Mouse (Mus musculus) kidney, postnatal 4 days (tissue): ENCODE results near the gene Gm5294.
A peak's percentile ranks its signal among the peaks of the same experiment; 100 is the strongest.

Experiments used
- DNase-seq, 2 experiments: peaks; one replicate each; pipeline ENCODE4 v3.0.0; 2021; ENCODE audit warnings: mixed read lengths in 2 of 2

Gm5294 gene

GRCm38 (mm10) chr5:138819780-138820179 lies at the start of gene Gm5294:
Gene Gm5294, plus strand, starts transcription at chr5:138820080.
- DNase-seq: no peak

- DNase-seq: no peak
Measured at GRCm38 (mm10) chr5:138775096-138775495, 44.8 kb upstream of the Gm5294 start.

- no peak for DNase-seq
Measured at GRCm38 (mm10) chr5:138776346-138776745, 43.5 kb upstream of the Gm5294 start.

GRCm38 (mm10) chr5:138778731-138779463 lies 41.0 kb upstream of the Gm5294 start:
- peak; percentile 29 to 55 for DNase-seq

GRCm38 (mm10) chr5:138779655-138780054 lies 40.2 kb upstream of the Gm5294 start:
- no peak for DNase-seq

GRCm38 (mm10) chr5:138782697-138783096 lies 37.2 kb upstream of the Gm5294 start:
- no peak for DNase-seq

GRCm38 (mm10) chr5:138783181-138783580 lies 36.7 kb upstream of the Gm5294 start:
- DNase-seq: no peak

GRCm38 (mm10) chr5:138785986-138786515 lies 33.8 kb upstream of the Gm5294 start:
- DNase-seq: peak; percentile 49 to 65

GRCm38 (mm10) chr5:138787648-138788047 lies 32.2 kb upstream of the Gm5294 start:
- DNase-seq: no peak

- peak; percentile 58 to 75 for DNase-seq
Measured at GRCm38 (mm10) chr5:138788481-138789211, 31.2 kb upstream of the Gm5294 start.

- no peak for DNase-seq
Measured at GRCm38 (mm10) chr5:138790954-138791480, 28.9 kb upstream of the Gm5294 start.

- DNase-seq: no peak
Measured at GRCm38 (mm10) chr5:138801588-138802116, 18.2 kb upstream of the Gm5294 start.

GRCm38 (mm10) chr5:138804286-138804685 lies 15.6 kb upstream of the Gm5294 start:
- no peak for DNase-seq

- DNase-seq: no peak
Measured at GRCm38 (mm10) chr5:138809767-138810166, 10.1 kb upstream of the Gm5294 start.

- DNase-seq: peak; percentile 29 to 52
Measured at GRCm38 (mm10) chr5:138820717-138821332, 945 bp downstream of the Gm5294 start.

- no peak for DNase-seq
Measured at GRCm38 (mm10) chr5:138825090-138825489, 5.2 kb downstream of the Gm5294 start.

- peak; percentile 52 to 67 for DNase-seq
Measured at GRCm38 (mm10) chr5:138833406-138833805, 13.5 kb downstream of the Gm5294 start.

GRCm38 (mm10) chr5:138834910-138835309 lies 15.0 kb downstream of the Gm5294 start:
- DNase-seq: no peak

- DNase-seq: no peak
Measured at GRCm38 (mm10) chr5:138840981-138841380, 21.1 kb downstream of the Gm5294 start.

GRCm38 (mm10) chr5:138843168-138843824 lies 23.4 kb downstream of the Gm5294 start:
- no peak for DNase-seq

- peak; percentile 36 to 56 for DNase-seq
Measured at GRCm38 (mm10) chr5:138846506-138846905, 26.6 kb downstream of the Gm5294 start.

GRCm38 (mm10) chr5:138848102-138848501 lies 28.2 kb downstream of the Gm5294 start:
- peak; percentile 93 to 94 for DNase-seq
